8 mouse cellular contexts compared by ENCODE assay signal in the genomic region with DNA sequence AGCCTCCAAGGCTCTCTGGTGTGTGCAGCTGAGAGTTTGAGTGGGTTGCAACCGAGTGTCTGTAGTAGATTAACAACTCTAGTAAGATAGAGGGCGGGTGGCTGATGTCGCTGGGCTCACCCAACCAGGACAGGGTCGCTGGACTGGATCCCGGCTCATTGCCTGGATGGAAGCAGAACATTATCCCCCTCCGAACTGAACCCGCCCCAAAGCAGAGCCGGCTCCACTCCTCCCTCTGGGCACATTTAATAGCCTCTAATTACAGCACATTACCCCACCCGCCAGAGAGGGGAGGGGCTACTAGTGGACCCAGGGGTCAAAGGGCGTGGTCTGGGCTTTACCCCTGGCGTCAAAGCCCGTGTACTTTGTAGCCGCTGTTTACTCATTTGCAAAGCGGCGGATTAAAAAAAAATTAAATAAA. TPM values are rescaled to one million over a fixed set of nuclear protein-coding genes. Genes with fewer than 3 reads are reported as not detected.
DNase-seq lines count a peak whose midpoint lies in the region; ATAC-seq and TF ChIP-seq lines count a peak whose summit lies in the region.

No protein-coding gene starts in this region.

- H3K4me2 ChIP-seq in hindbrain, embryonic 11.5 days (replicated peaks; ENCODE audit: low read depth, low read length) = no peak overlapping the region
- H3K4me2 ChIP-seq in intestine, embryonic 16.5 days (ENCODE audit: low read depth, low read length) = peak overlapping the region; percentile 73
- peak overlapping the region; percentile 96 for H3K4me2 ChIP-seq in liver, embryonic 16.5 days (ENCODE audit: low read depth, low read length)

- peaks cover 61% of the 10 kb centered on the region for H3K27me3 ChIP-seq in hindbrain, embryonic 10.5 days (ENCODE audit: insufficient read depth, poor library complexity, severe bottlenecking)
- H3K27me3 ChIP-seq in hindbrain, embryonic 11.5 days (ENCODE audit: control insufficient read depth, insufficient read depth, low read length) = peaks cover 19% of the 10 kb centered on the region
- 0 out of 2 replicates have a peak, but pooled peaks cover 2% of the 10 kb centered on the region for H3K27me3 ChIP-seq in intestine, embryonic 16.5 days (replicated peaks; ENCODE audit: control insufficient read depth, insufficient read depth, low read length)
- H3K27me3 ChIP-seq in liver, embryonic 16.5 days (ENCODE audit: control insufficient read depth, insufficient read depth, low read depth, low read length) = no peaks in the 10 kb centered on the region
- no peaks in the 10 kb centered on the region for H3K27me3 ChIP-seq in small intestine, adult 2 months (ENCODE audit: control insufficient read depth, insufficient read depth, low read length)

- no peaks in the 10 kb centered on the region for H3K9me3 ChIP-seq in hindbrain, embryonic 10.5 days
- no peaks in the 10 kb centered on the region for H3K9me3 ChIP-seq in hindbrain, embryonic 11.5 days (ENCODE audit: control insufficient read depth, low read length)
- no peaks in the 10 kb centered on the region for H3K9me3 ChIP-seq in intestine, embryonic 16.5 days (ENCODE audit: control insufficient read depth, low read length)
- no peaks in the 10 kb centered on the region for H3K9me3 ChIP-seq in liver, embryonic 16.5 days (replicated peaks; ENCODE audit: control insufficient read depth, low read length)

- 13% methylated on average over 15 of the region's 15 CpGs for WGBS in hindbrain, embryonic 10.5 days
- WGBS in hindbrain, embryonic 11.5 days = 18% methylated on average over 15 of the region's 15 CpGs
- 5% methylated on average over 15 of the region's 15 CpGs for WGBS in intestine, embryonic 16.5 days
- WGBS in liver, embryonic 16.5 days (ENCODE audit: insufficient replicate concordance) = 9% methylated on average over 15 of the region's 15 CpGs
- 5% methylated on average over 15 of the region's 15 CpGs for WGBS in small intestine, adult 2 months

- H3K9ac ChIP-seq in hindbrain, embryonic 11.5 days (ENCODE audit: low read depth, low read length) = no peak overlapping the region
- H3K9ac ChIP-seq in intestine, embryonic 16.5 days (ENCODE audit: low read depth, low read length) = peak overlapping the region; percentile 52; the same call in 1 of the 2 replicates
- peak overlapping the region; percentile 81 for H3K9ac ChIP-seq in liver, embryonic 16.5 days (ENCODE audit: low read depth, low read length)

- H3K4me3 ChIP-seq in hindbrain, embryonic 10.5 days = peak overlapping the region; percentile 66
- no peak overlapping the region for H3K4me3 ChIP-seq in hindbrain, embryonic 11.5 days (ENCODE audit: low read depth, low read length)
- H3K4me3 ChIP-seq in intestine, embryonic 16.5 days (ENCODE audit: low read length) = peak overlapping the region; percentile 65
- peak overlapping the region; percentile 71 for H3K4me3 ChIP-seq in liver, embryonic 16.5 days (ENCODE audit: low read depth, low read length)
- peak overlapping the region; percentile 51 for H3K4me3 ChIP-seq in small intestine, adult 2 months (ENCODE audit: low read depth, low read length)

- H3K4me1 ChIP-seq in hindbrain, embryonic 10.5 days (replicated peaks) = peaks cover 46% of the 10 kb centered on the region
- peaks cover 16% of the 10 kb centered on the region for H3K4me1 ChIP-seq in hindbrain, embryonic 11.5 days (replicated peaks; ENCODE audit: control insufficient read depth, insufficient read depth, low read length)
- H3K4me1 ChIP-seq in intestine, embryonic 16.5 days (ENCODE audit: control insufficient read depth, insufficient read depth, low read length) = peaks cover 34% of the 10 kb centered on the region
- peaks cover 43% of the 10 kb centered on the region for H3K4me1 ChIP-seq in liver, embryonic 16.5 days (ENCODE audit: control insufficient read depth, low read depth, low read length)
- H3K4me1 ChIP-seq in small intestine, adult 2 months (ENCODE audit: control insufficient read depth, insufficient read depth, insufficient read length, low read length) = peaks cover 28% of the 10 kb centered on the region

- TF ChIP-seq CTCF in small intestine, adult 2 months (IDR thresholded peaks at IDR 0.05; ENCODE audit: extremely low read depth, insufficient read length, insufficient replicate concordance, low read depth, low read length) = no peak

- no peaks in the 10 kb centered on the region for H3K36me3 ChIP-seq in hindbrain, embryonic 10.5 days
- no peaks in the 10 kb centered on the region for H3K36me3 ChIP-seq in hindbrain, embryonic 11.5 days (ENCODE audit: control insufficient read depth, insufficient read depth, low read length)
- no peaks in the 10 kb centered on the region for H3K36me3 ChIP-seq in intestine, embryonic 16.5 days (ENCODE audit: control insufficient read depth, insufficient read depth, low read length)
- H3K36me3 ChIP-seq in liver, embryonic 16.5 days (ENCODE audit: control insufficient read depth, insufficient read depth) = no peaks in the 10 kb centered on the region
- H3K36me3 ChIP-seq in small intestine, adult 2 months (ENCODE audit: control insufficient read depth, insufficient read depth, low read length) = 0 out of 2 replicates have a peak, but pooled peaks cover 2% of the 10 kb centered on the region

- no peak for ATAC-seq in hindbrain, embryonic 11.5 days (ENCODE audit: low FRiP score)
- ATAC-seq in intestine, embryonic 16.5 days = 0 out of 2 replicates have a peak, but pooled peaks have one; percentile 5
- ATAC-seq in liver, embryonic 16.5 days (ENCODE audit: low read depth) = no peak
- no peak for ATAC-seq in frontal cortex, adult (ENCODE audit: low TSS enrichment)

- H3K27ac ChIP-seq in hindbrain, embryonic 10.5 days = peak overlapping the region; percentile 24; the same call in 1 of the 2 replicates
- no peak overlapping the region for H3K27ac ChIP-seq in hindbrain, embryonic 11.5 days (ENCODE audit: low read depth, low read length)
- H3K27ac ChIP-seq in intestine, embryonic 16.5 days (ENCODE audit: low read length) = peak overlapping the region; percentile 53
- H3K27ac ChIP-seq in liver, embryonic 16.5 days (ENCODE audit: low read length) = peak overlapping the region; percentile 81
- peak overlapping the region; percentile 79 for H3K27ac ChIP-seq in small intestine, adult 2 months (ENCODE audit: insufficient read depth, low read depth, low read length)

- DNase-seq in hindbrain, embryonic 10.5 days (ENCODE audit: low spot score) = no peak
- DNase-seq in hindbrain, embryonic 11.5 days (ENCODE audit: low spot score) = no peak
- DNase-seq in adrenal gland, postnatal 25 days = peak; percentile 40
- peak; percentile 74 to 75 for DNase-seq in gastrocnemius, adult 8-10 months (ENCODE audit: low spot score in 2 of 2)

- TF ChIP-seq POLR2A in small intestine, adult 2 months (IDR thresholded peaks at IDR 0.05; ENCODE audit: low read depth, low read length) = peak; percentile 31; the same call in 1 of the 2 replicates

RNA-seq across cellular contexts. Expression of gene Hook2, which starts 1.1 kb away (rescaled TPM):
- 14.5 and 16.8 TPM in 2 replicates for polyA plus RNA-seq in hindbrain, embryonic 10.5 days (2016; fragmentation: Nextera tagmentation; extraction: Ambion mirVana)
- polyA plus RNA-seq in hindbrain, embryonic 11.5 days (2014; fragmentation: Nextera tagmentation; extraction: Ambion mirVana) = 9.5 and 10.3 TPM in 2 replicates
- total RNA-seq in adrenal gland, postnatal 25 days (2021) = 7.7 and 10.8 TPM in 2 replicates
- total RNA-seq in gastrocnemius, adult 8-10 months (2022) = 1 to 10 TPM; 2.0 to 3.1 (median 2.6) TPM
- 96.9 and 108 TPM in 2 replicates for polyA plus RNA-seq in intestine, embryonic 16.5 days (2015; fragmentation: Nextera tagmentation; extraction: Ambion mirVana)
- polyA plus RNA-seq in liver, embryonic 16.5 days (2015; fragmentation: Nextera tagmentation; extraction: Ambion mirVana) = 8.5 and 9.5 TPM in 2 replicates
- polyA plus RNA-seq in small intestine, adult 2 months (2012; rRNA removed) = 26.3 and 56.9 TPM in 2 replicates

RNA-seq across cellular contexts. Expression of gene Junb, which starts 10.8 kb away (rescaled TPM):
- 6.5 and 8.7 TPM in 2 replicates for polyA plus RNA-seq in hindbrain, embryonic 10.5 days (2016; fragmentation: Nextera tagmentation; extraction: Ambion mirVana)
- 6.2 and 6.4 TPM in 2 replicates for polyA plus RNA-seq in hindbrain, embryonic 11.5 days (2014; fragmentation: Nextera tagmentation; extraction: Ambion mirVana)
- total RNA-seq in adrenal gland, postnatal 25 days (2021) = 32.8 and 33.2 TPM in 2 replicates
- total RNA-seq in gastrocnemius, adult 8-10 months (2022) = 1 to 10 TPM; 5.9 to 9.6 (median 7.5) TPM
- polyA plus RNA-seq in intestine, embryonic 16.5 days (2015; fragmentation: Nextera tagmentation; extraction: Ambion mirVana) = 18.2 and 25.5 TPM in 2 replicates
- 10.6 and 16.5 TPM in 2 replicates for polyA plus RNA-seq in liver, embryonic 16.5 days (2015; fragmentation: Nextera tagmentation; extraction: Ambion mirVana)
- polyA plus RNA-seq in small intestine, adult 2 months (2012; rRNA removed) = 122 and 329 TPM in 2 replicates

RNA-seq across cellular contexts. Expression of gene Rnaseh2a, which starts 19.8 kb away (rescaled TPM):
- 137 and 146 TPM in 2 replicates for polyA plus RNA-seq in hindbrain, embryonic 10.5 days (2016; fragmentation: Nextera tagmentation; extraction: Ambion mirVana)
- polyA plus RNA-seq in hindbrain, embryonic 11.5 days (2014; fragmentation: Nextera tagmentation; extraction: Ambion mirVana) = 98.5 and 104 TPM in 2 replicates
- total RNA-seq in adrenal gland, postnatal 25 days (2021) = 101 and 159 TPM in 2 replicates
- 10 to 100 TPM; 20.4 to 26.5 (median 23.9) TPM for total RNA-seq in gastrocnemius, adult 8-10 months (2022)
- 102 and 120 TPM in 2 replicates for polyA plus RNA-seq in intestine, embryonic 16.5 days (2015; fragmentation: Nextera tagmentation; extraction: Ambion mirVana)
- polyA plus RNA-seq in liver, embryonic 16.5 days (2015; fragmentation: Nextera tagmentation; extraction: Ambion mirVana) = 91.6 and 98.1 TPM in 2 replicates
- polyA plus RNA-seq in small intestine, adult 2 months (2012; rRNA removed) = 14.5 and 29.1 TPM in 2 replicates

RNA-seq across cellular contexts. Expression of gene Prdx2, which starts 19.9 kb away (rescaled TPM):
- 1,241 and 1,456 TPM in 2 replicates for polyA plus RNA-seq in hindbrain, embryonic 10.5 days (2016; fragmentation: Nextera tagmentation; extraction: Ambion mirVana)
- 1,367 and 1,409 TPM in 2 replicates for polyA plus RNA-seq in hindbrain, embryonic 11.5 days (2014; fragmentation: Nextera tagmentation; extraction: Ambion mirVana)
- total RNA-seq in adrenal gland, postnatal 25 days (2021) = 496 and 624 TPM in 2 replicates
- 100 to 1,000 TPM; 173 to 193 (median 187) TPM for total RNA-seq in gastrocnemius, adult 8-10 months (2022)
- polyA plus RNA-seq in intestine, embryonic 16.5 days (2015; fragmentation: Nextera tagmentation; extraction: Ambion mirVana) = 533 and 590 TPM in 2 replicates
- 1,724 and 1,773 TPM in 2 replicates for polyA plus RNA-seq in liver, embryonic 16.5 days (2015; fragmentation: Nextera tagmentation; extraction: Ambion mirVana)
- 70.6 and 141 TPM in 2 replicates for polyA plus RNA-seq in small intestine, adult 2 months (2012; rRNA removed)

RNA-seq across cellular contexts. Expression of gene Gm49661, which starts 20.1 kb away (rescaled TPM):
- not detected in 2 replicates for polyA plus RNA-seq in hindbrain, embryonic 10.5 days (2016; fragmentation: Nextera tagmentation; extraction: Ambion mirVana)
- polyA plus RNA-seq in hindbrain, embryonic 11.5 days (2014; fragmentation: Nextera tagmentation; extraction: Ambion mirVana) = not detected in 2 replicates
- 4.4 TPM in 1 of 2 replicates, not detected in the other for total RNA-seq in adrenal gland, postnatal 25 days (2021)
- total RNA-seq in gastrocnemius, adult 8-10 months (2022) = 1 to 10 TPM in 1 of 4 experiments, not detected in 3; 1.1 TPM
- not detected in 2 replicates for polyA plus RNA-seq in intestine, embryonic 16.5 days (2015; fragmentation: Nextera tagmentation; extraction: Ambion mirVana)
- 0.45 and 1.4 TPM in 2 replicates for polyA plus RNA-seq in liver, embryonic 16.5 days (2015; fragmentation: Nextera tagmentation; extraction: Ambion mirVana)
- polyA plus RNA-seq in small intestine, adult 2 months (2012; rRNA removed) = 3.2 TPM in 1 of 2 replicates, not detected in the other

Comparison
In these comparisons a context has a peak if more than half of its experiments do, and no peak if none do; other contexts are left out.
1. DNase-seq: peak in adrenal gland, postnatal 25 days (single experiment) and gastrocnemius, adult 8-10 months (2 of 2); none in hindbrain, embryonic 10.5 days (single experiment) and hindbrain, embryonic 11.5 days (single experiment).